Mouse (Mus musculus): Measurements from ENCODE around the gene Cyb5r4.

GRCm38 (mm10) chr9:86991758-86992157, 30.1 kb upstream of the Cyb5r4 start:
- TF ChIP-seq CHD2 (IDR thresholded peaks at IDR 0.05; ENCODE audit: low read depth, low read length): no peak
- TF ChIP-seq MAFK (IDR thresholded peaks at IDR 0.05; ENCODE audit: insufficient read depth, low read depth, low read length): no peak
- no peak for TF ChIP-seq HCFC1 (IDR thresholded peaks at IDR 0.05; ENCODE audit: borderline replicate concordance, insufficient read depth, low read length)
- no peak for TF ChIP-seq ZC3H11A (IDR thresholded peaks at IDR 0.05; ENCODE audit: borderline replicate concordance, low read depth, low read length)

All from ES-E14 (cell line).